Mouse (Mus musculus) heart, postnatal 0 days (tissue): ENCODE results near the gene Rps21. TPM values are rescaled to one million over a fixed set of nuclear protein-coding genes. Genes with fewer than 3 reads are reported as not detected.

Experiments used
- ATAC-seq: fragments of 200-750 bp; cut with Nextera tagmentation; 2 replicates; pipeline ENCODE4 v1.8.0; 2017; ENCODE audit warnings: low read depth, moderate number of reproducible peaks, moderate library complexity; ENCODE audit not compliant: insufficient read depth
- DNase-seq: peaks from one replicate; pipeline ENCODE4 v3.0.0-alpha.2; 2016; ENCODE audit warnings: low spot score
- H3K27ac ChIP-seq: fragments of 300-500 bp; sonication (generic); 2 replicates; pipeline ENCODE4 v1.5.1; 2014; ENCODE audit warnings: low read depth, mild to moderate bottlenecking
- H3K27me3 ChIP-seq: fragments of 300-500 bp; sonication (generic); 2 replicates; pipeline ENCODE4 v1.6.1; 2014; ENCODE audit warnings: low read length, mixed read lengths; ENCODE audit not compliant: control insufficient read depth, insufficient read depth
- H3K36me3 ChIP-seq: fragments of 300-500 bp; sonication (generic); replicated peaks from 2 replicates; pipeline ENCODE4 v1.6.1; 2014; ENCODE audit warnings: low read length, mixed read lengths; ENCODE audit not compliant: control insufficient read depth, insufficient read depth
- H3K4me1 ChIP-seq: fragments of 300-500 bp; sonication (generic); 2 replicates; pipeline ENCODE4 v1.6.1; 2014; ENCODE audit warnings: antibody characterized with exemption; ENCODE audit not compliant: control insufficient read depth, insufficient read depth
- H3K4me2 ChIP-seq: fragments of 300-500 bp; sonication (generic); 2 replicates; pipeline ENCODE4 v1.6.1; 2014; ENCODE audit warnings: low read depth, mild to moderate bottlenecking, low read length, moderate library complexity
- H3K4me3 ChIP-seq: fragments of 300-500 bp; sonication (generic); 2 replicates; pipeline ENCODE4 v1.5.1; 2014; ENCODE audit warnings: low read depth, low read length
- H3K9ac ChIP-seq: fragments of 300-500 bp; sonication (generic); replicated peaks from 2 replicates; pipeline ENCODE4 v1.6.1; 2014; ENCODE audit warnings: low read depth, low read length, mixed read lengths
- H3K9me3 ChIP-seq: fragments of 300-500 bp; sonication (generic); replicated peaks from 2 replicates; pipeline ENCODE4 v1.6.1; 2016; ENCODE audit warnings: low read length; ENCODE audit not compliant: control insufficient read depth
- CTCF ChIP-seq: IDR thresholded peaks from 2 replicates; pipeline ENCODE4 v1.5.1; 2016; ENCODE audit warnings: antibody characterized with exemption, control low read depth, low read depth
- EP300 ChIP-seq: IDR thresholded peaks from 2 replicates; pipeline ENCODE4 v1.6.1; 2016; ENCODE audit warnings: antibody characterized with exemption, low read depth
- WGBS: fragments of 180-500 bp; shearing (Covaris S2); extraction: QIAGEN DNeasy Blood & Tissue Kit; methylation state at CpG from one replicate; pipeline ENCODE4 v1.1.7; 2014; 5-methylcytosine and 5-hydroxymethylcytosine counted together
- polyA plus RNA-seq: library from polyadenylated mRNA; unstranded; fragments of >200 nt; fragmentation: Nextera tagmentation; extraction: Ambion mirVana; gene quantifications from 2 replicates; pipeline ENCODE4 v1.2.1, GENCODE M21; 2015
- total RNA-seq: library from RNA; depleted of rRNA; stranded (reverse); fragments of >200 nt; gene quantifications from 2 replicates; pipeline ENCODE4 v1.2.3, GENCODE M21; 2014; ENCODE audit warnings: low replicate concordance

Gene Rps21
- total and polyA plus RNA-seq, 2 experiments from 2014 or later = 356 to 957 TPM

- H3K36me3 ChIP-seq = no peaks in the 10 kb centered on the region
- no peaks in the 10 kb centered on the region for H3K9me3 ChIP-seq
- H3K4me1 ChIP-seq = peaks cover 46% of the 10 kb centered on the region
- H3K9ac ChIP-seq = no peak overlapping the region
- WGBS = 76% methylated on average over 3 of the region's 3 CpGs
- H3K4me3 ChIP-seq = no peak overlapping the region
- peak overlapping the region; percentile 24; the same call in 1 of the 2 replicates for H3K27ac ChIP-seq
- ATAC-seq = no peak
- peaks cover 14% of the 10 kb centered on the region; the same call in 1 of the 2 replicates for H3K27me3 ChIP-seq
- no peak for TF ChIP-seq EP300
- no peak for TF ChIP-seq CTCF
- no peak overlapping the region for H3K4me2 ChIP-seq
- no peak for DNase-seq
Observed at GRCm38 (mm10) chr2:180229129-180229528, 28.0 kb upstream of the Rps21 start.

DNA sequence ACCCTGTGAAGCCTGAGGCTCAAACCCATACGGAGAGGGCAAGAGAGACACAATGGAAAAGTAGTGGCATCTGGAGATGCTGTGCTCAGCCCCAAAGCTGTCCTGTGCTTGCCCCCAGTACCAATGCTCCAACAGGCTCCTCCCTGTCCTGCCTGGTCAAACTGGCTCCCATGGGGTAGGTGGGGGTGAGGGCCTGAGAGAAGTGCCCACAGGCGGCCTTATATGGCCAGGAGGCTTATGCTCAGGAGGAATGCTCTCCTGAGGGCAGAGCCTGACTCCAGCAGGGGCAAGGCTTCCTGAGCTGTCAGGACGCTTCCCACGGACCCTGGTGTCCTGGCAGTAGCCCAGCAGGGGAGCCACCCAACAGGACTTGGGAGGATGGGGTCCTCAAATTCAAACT, 26.7 kb upstream of the Rps21 start:
- ATAC-seq (peak; percentile 10; the same call in 1 of the 2 replicates), DNase-seq (no peak)
- Histone ChIP-seq H3K9ac (no peak overlapping the region), H3K27me3 (peaks cover 6% of the 10 kb centered on the region; the same call in 1 of the 2 replicates), H3K4me3 (no peak overlapping the region), H3K9me3 (no peaks in the 10 kb centered on the region), H3K36me3 (no peaks in the 10 kb centered on the region), H3K27ac (peak overlapping the region; percentile 64), H3K4me2 (no peak overlapping the region), H3K4me1 (peaks cover 43% of the 10 kb centered on the region)
- WGBS = 32% methylated on average over 4 of the region's 4 CpGs
- TF ChIP-seq EP300 (no peak), CTCF (no peak)

- TF ChIP-seq CTCF (no peak), EP300 (no peak)
- Histone ChIP-seq H3K4me1 (peaks cover 22% of the 10 kb centered on the region), H3K9ac (no peak overlapping the region), H3K27me3 (no peaks in the 10 kb centered on the region), H3K36me3 (no peaks in the 10 kb centered on the region), H3K4me2 (no peak overlapping the region), H3K27ac (no peak overlapping the region), H3K9me3 (no peaks in the 10 kb centered on the region), H3K4me3 (no peak overlapping the region)
- no peak for ATAC-seq
- no peak for DNase-seq
- WGBS = 52% methylated on average over 7 of the region's 7 CpGs
Observed at GRCm38 (mm10) chr2:180233101-180233904, 23.9 kb upstream of the Rps21 start.

DNA sequence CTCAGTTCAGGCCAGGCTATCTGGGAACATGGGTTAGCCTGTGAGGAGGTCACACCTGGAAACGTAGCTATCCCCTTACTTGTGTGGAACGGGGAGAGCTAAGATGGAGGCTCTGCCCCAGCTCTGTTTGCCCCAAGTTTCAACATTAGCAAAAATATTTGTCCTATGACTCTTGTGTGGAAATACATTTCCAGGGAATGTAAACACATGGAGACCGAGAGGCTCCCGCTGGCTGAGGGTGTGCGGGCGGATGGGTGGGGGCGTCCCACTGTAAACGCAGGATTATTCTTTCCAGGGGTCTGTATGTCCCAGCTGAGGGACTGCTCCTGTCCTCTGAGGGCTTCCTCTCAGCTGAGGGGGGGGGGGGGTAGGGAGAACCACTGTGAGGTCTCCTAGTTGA, 22.8 kb upstream of the Rps21 start:
- no peak for TF ChIP-seq CTCF
- no peak for TF ChIP-seq EP300
- Histone ChIP-seq H3K27me3 (no peaks in the 10 kb centered on the region), H3K27ac (peak overlapping the region; percentile 71), H3K4me2 (no peak overlapping the region), H3K9ac (no peak overlapping the region), H3K4me3 (no peak overlapping the region), H3K4me1 (peaks cover 16% of the 10 kb centered on the region; the same call in 1 of the 2 replicates), H3K36me3 (no peaks in the 10 kb centered on the region), H3K9me3 (no peaks in the 10 kb centered on the region)
- WGBS = 84% methylated on average over 8 of the region's 8 CpGs
- ATAC-seq = no peak
- no peak for DNase-seq

- no peak overlapping the region for H3K4me2 ChIP-seq
- H3K27me3 ChIP-seq = no peaks in the 10 kb centered on the region
- peaks cover 15% of the 10 kb centered on the region; the same call in 1 of the 2 replicates for H3K4me1 ChIP-seq
- DNase-seq (no peak), ATAC-seq (peak; percentile 75)
- no peak overlapping the region for H3K4me3 ChIP-seq
- H3K27ac ChIP-seq = peak overlapping the region; percentile 71
- no peaks in the 10 kb centered on the region for H3K36me3 ChIP-seq
- TF ChIP-seq CTCF (no peak), EP300 (no peak)
- H3K9ac ChIP-seq = no peak overlapping the region
- WGBS = 22% methylated on average over 6 of the region's 6 CpGs
- H3K9me3 ChIP-seq = no peaks in the 10 kb centered on the region
Observed at GRCm38 (mm10) chr2:180234980-180235379, 22.2 kb upstream of the Rps21 start.
